Comparison of ENCODE assay signal across 8 mouse cellular contexts in the genomic region with DNA sequence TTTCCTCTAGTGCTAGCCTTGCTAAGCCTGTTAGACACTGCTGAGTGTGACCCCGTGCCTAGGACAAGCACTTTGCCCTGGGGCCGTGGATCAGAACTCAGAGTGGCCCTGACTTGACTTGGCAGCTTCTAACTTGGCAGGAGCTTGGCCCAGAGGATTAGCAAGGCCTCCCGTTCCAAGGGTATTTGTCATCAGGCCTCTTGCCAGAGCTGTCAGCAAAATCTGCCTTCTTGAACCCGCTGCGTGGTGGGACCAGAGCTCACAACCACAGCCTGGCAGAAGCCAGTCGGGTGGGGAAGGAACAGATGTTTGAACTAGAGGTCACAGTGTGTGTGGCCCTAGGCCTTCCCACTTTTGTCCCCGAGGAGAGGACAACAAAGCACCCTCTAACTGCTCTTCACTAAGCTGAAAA. TPM values are rescaled to one million over a fixed set of nuclear protein-coding genes. Genes with fewer than 3 reads are reported as not detected.
DNase-seq lines count a peak whose midpoint lies in the region; TF ChIP-seq lines count a peak whose summit lies in the region.

No protein-coding gene starts in this region.

- no peak for TF ChIP-seq POLR2A in heart, adult 2 months (IDR thresholded peaks at IDR 0.05; ENCODE audit: insufficient read depth, low read depth, low read length)

- H3K79me2 ChIP-seq in heart, adult 2 months (replicated peaks; ENCODE audit: control insufficient read depth, insufficient read depth, low read length), result 0 out of 2 replicates have a peak, but pooled peaks cover 2% of the 10 kb centered on the region

- peaks cover 9% of the 10 kb centered on the region for H3K36me3 ChIP-seq in heart, adult 2 months (ENCODE audit: control insufficient read depth, insufficient read depth, low read length)
- H3K36me3 ChIP-seq in limb, embryonic 10.5 days, result no peaks in the 10 kb centered on the region

- peak overlapping the region; percentile 43 for H3K27ac ChIP-seq in layer of hippocampus, adult 2 months
- peak overlapping the region; percentile 75 for H3K27ac ChIP-seq in heart, adult 2 months
- peak overlapping the region; percentile 19; the same call in 1 of the 2 replicates for H3K27ac ChIP-seq in limb, embryonic 10.5 days

- H3K4me3 ChIP-seq in layer of hippocampus, adult 2 months, result no peak overlapping the region
- no peak overlapping the region for H3K4me3 ChIP-seq in heart, adult 2 months
- no peak overlapping the region for H3K4me3 ChIP-seq in limb, embryonic 10.5 days

- H3K4me1 ChIP-seq in heart, adult 2 months (ENCODE audit: control insufficient read depth, insufficient read depth, low read length), result peaks cover 31% of the 10 kb centered on the region
- H3K4me1 ChIP-seq in limb, embryonic 10.5 days, result peaks cover 22% of the 10 kb centered on the region

- no peak overlapping the region for H3K9ac ChIP-seq in heart, adult 2 months (ENCODE audit: low read depth, low read length)

- 27% methylated on average over 7 of the region's 7 CpGs for WGBS in heart, adult 2 months
- 53% methylated on average over 7 of the region's 7 CpGs for WGBS in limb, embryonic 10.5 days

- no peaks in the 10 kb centered on the region for H3K27me3 ChIP-seq in heart, adult 2 months (ENCODE audit: control insufficient read depth, insufficient read depth, low read length)
- H3K27me3 ChIP-seq in limb, embryonic 10.5 days (ENCODE audit: low read depth, poor library complexity, severe bottlenecking), result no peaks in the 10 kb centered on the region

- TF ChIP-seq CTCF in layer of hippocampus, adult 2 months (conservative IDR thresholded peaks at IDR 0.05), result no peak
- no peak for TF ChIP-seq CTCF in heart, adult 2 months (IDR thresholded peaks at IDR 0.05)

- H3K9me3 ChIP-seq in limb, embryonic 10.5 days (replicated peaks), result no peaks in the 10 kb centered on the region

- DNase-seq in layer of hippocampus, adult 2 months (ENCODE audit: low spot score in 2 of 2), result no peak
- DNase-seq in layer of hippocampus, postnatal 25 days (ENCODE audit: extremely low spot score in 1 of 2, low spot score in 1 of 2), result no peak
- DNase-seq in cerebellum, adult 11 months, result peak; percentile 63
- peak; percentile 81 to 90 for DNase-seq in heart, adult 2 months
- DNase-seq in limb, embryonic 10.5 days (ENCODE audit: low spot score), result peak; percentile 32
- DNase-seq in skeletal muscle tissue, adult 2 months (ENCODE audit: low read depth, low spot score), result peak; percentile 90
- no peak for DNase-seq in thymus, postnatal 25 days
- no peak for DNase-seq in frontal cortex, postnatal 25 days (ENCODE audit: low spot score in 2 of 2)

- peak; percentile 80 for TF ChIP-seq EP300 in heart, adult 2 months (IDR thresholded peaks at IDR 0.05; ENCODE audit: insufficient read depth, low read depth, low read length)

- intact Hi-C loops in heart, adult 2 months (cut with DNase I), result loop anchor here (5.0 kb wide), 1 partner anchor 37 kb away; the partner anchor contains the start of gene Hlf

RNA-seq across cellular contexts. Expression of gene Hlf, which starts 35.4 kb away (rescaled TPM):
- total RNA-seq in layer of hippocampus, adult 2 months (2021), result 10 to 100 TPM; 87.7 to 88.2 TPM
- total RNA-seq in layer of hippocampus, postnatal 25 days (2021), result 10 to 100 TPM; 65.0 to 70.5 TPM
- total RNA-seq in heart, adult 2 months (2021), result 10 to 100 TPM; 11.0 to 18.2 TPM
- 14.0 and 17.3 TPM in 2 replicates for polyA plus RNA-seq in heart, adult 2 months (2012; rRNA removed)
- polyA plus RNA-seq in limb, embryonic 10.5 days (2016; fragmentation: Nextera tagmentation; extraction: Ambion mirVana), result 0.21 and 0.29 TPM in 2 replicates

Comparison
In these comparisons a context has a peak if more than half of its experiments do, and no peak if none do; other contexts are left out.
1. DNase-seq: peak in cerebellum, adult 11 months (single experiment), heart, adult 2 months (2 of 2), limb, embryonic 10.5 days (single experiment) and skeletal muscle tissue, adult 2 months (single experiment); none in layer of hippocampus, adult 2 months (0 of 2), layer of hippocampus, postnatal 25 days (0 of 2), thymus, postnatal 25 days (single experiment) and frontal cortex, postnatal 25 days (0 of 2).
2. H3K27ac ChIP-seq: peak in every context shown above with its lines; median percentile 75 in heart, adult 2 months; 43 in layer of hippocampus, adult 2 months; 19 in limb, embryonic 10.5 days.